Mouse (Mus musculus) midbrain, embryonic 12.5 days (tissue): ENCODE measurements around the gene Dip2a. TPM values are rescaled to one million over a fixed set of nuclear protein-coding genes. Genes with fewer than 3 reads are reported as not detected.

Experiments
- ATAC-seq: fragments of 200-750 bp; cut with Nextera tagmentation; 2 replicates; pipeline ENCODE4 v1.8.0; 2017; ENCODE audit warnings: low read depth, moderate TSS enrichment, moderate library complexity; ENCODE audit not compliant: low FRiP score
- H3K27ac ChIP-seq: fragments of 300-500 bp; sonication (generic); replicated peaks from 2 replicates; pipeline ENCODE4 v1.5.1; 2016; ENCODE audit warnings: mild to moderate bottlenecking
- H3K27me3 ChIP-seq: fragments of 300-500 bp; sonication (generic); 2 replicates; pipeline ENCODE4 v1.6.1; 2016; ENCODE audit warnings: mild to moderate bottlenecking
- H3K36me3 ChIP-seq: fragments of 300-500 bp; sonication (generic); 2 replicates; pipeline ENCODE4 v1.6.1; 2016
- H3K4me1 ChIP-seq: fragments of 300-500 bp; sonication (generic); 2 replicates; pipeline ENCODE4 v1.6.1; 2016
- H3K4me2 ChIP-seq: fragments of 300-500 bp; sonication (generic); replicated peaks from 2 replicates; pipeline ENCODE4 v1.6.1; 2016; ENCODE audit warnings: mild to moderate bottlenecking, moderate library complexity
- H3K4me3 ChIP-seq: fragments of 300-500 bp; sonication (generic); 2 replicates; pipeline ENCODE4 v1.5.1; 2016; ENCODE audit warnings: mild to moderate bottlenecking
- H3K9ac ChIP-seq: fragments of 300-500 bp; sonication (generic); replicated peaks from 2 replicates; pipeline ENCODE4 v1.6.1; 2016; ENCODE audit warnings: mild to moderate bottlenecking, moderate library complexity
- H3K9me3 ChIP-seq: fragments of 300-500 bp; sonication (generic); 2 replicates; pipeline ENCODE4 v1.6.1; 2016; ENCODE audit warnings: mild to moderate bottlenecking
- WGBS: fragments of 180-500 bp; shearing (Covaris S2); methylation state at CpG from one replicate; pipeline ENCODE4 v1.1.7; 2016; 5-methylcytosine and 5-hydroxymethylcytosine counted together
- polyA plus RNA-seq: library from polyadenylated mRNA; unstranded; fragments of >200 nt; fragmentation: Nextera tagmentation; extraction: Ambion mirVana; gene quantifications from 2 replicates; pipeline ENCODE4 v1.2.1, GENCODE M21; 2016

Gene Dip2a
- polyA plus RNA-seq, result 13.5 and 15.6 TPM in 2 replicates

DNA sequence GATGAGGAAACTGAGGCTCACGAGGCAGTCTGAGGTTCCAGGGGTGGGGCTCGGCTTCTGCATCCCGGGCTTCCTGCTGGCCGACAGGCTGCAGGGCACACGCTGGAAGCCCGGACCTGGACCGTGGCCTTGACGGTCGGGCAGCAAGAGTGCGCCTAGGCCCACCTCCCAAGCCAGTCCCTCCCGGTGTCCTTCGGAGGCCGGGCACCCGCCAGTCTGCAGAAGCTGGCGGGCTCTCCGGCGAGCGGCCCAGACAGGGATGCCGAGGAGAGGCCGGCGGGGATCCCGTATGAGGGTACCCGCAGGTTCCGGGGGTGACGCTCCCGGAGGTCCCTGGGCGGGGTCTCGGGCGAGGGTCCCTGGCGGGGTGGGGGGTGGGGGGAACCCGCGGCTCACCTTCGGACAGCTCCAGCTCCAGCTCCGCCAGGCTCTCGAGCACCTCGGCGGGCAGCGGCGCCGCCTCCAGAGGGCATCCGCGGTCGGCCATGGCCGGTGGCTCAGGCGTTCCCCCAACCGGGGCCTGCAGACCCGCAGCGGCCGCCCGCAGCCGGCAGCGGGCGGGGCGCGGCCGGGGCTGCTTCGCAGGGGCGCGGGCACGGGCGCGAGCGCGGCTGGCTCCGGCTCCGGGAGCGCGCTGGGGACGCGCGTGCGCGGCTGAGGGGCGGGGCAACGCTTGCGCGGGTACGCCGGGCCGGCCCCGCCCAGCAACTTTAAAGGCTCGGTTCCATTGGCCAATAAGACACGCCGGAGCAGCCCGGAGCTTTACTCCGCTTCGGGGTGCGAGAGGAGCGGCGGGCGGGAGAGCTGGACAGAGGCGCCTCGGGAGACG, at the start of gene Dip2a:
TSS of gene Dip2a (minus strand) at position 581 of the 829 bp plus-strand sequence.
- Histone ChIP-seq H3K27ac (peak within 1 kb of the TSS; percentile 92), H3K4me1 (peaks cover 21% of the 10 kb centered on the region), H3K9ac (peak within 1 kb of the TSS; percentile 85), H3K9me3 (no peaks in the 10 kb centered on the region), H3K4me2 (peak within 1 kb of the TSS; percentile 77), H3K27me3 (no peaks in the 10 kb centered on the region; the same call in 1 of the 2 replicates), H3K4me3 (peak within 1 kb of the TSS; percentile 82), H3K36me3 (peaks cover 4% of the 10 kb centered on the region)
- under 1% methylated on average over 93 of the region's 94 CpGs for WGBS
- peak; percentile 94 for ATAC-seq

DNA sequence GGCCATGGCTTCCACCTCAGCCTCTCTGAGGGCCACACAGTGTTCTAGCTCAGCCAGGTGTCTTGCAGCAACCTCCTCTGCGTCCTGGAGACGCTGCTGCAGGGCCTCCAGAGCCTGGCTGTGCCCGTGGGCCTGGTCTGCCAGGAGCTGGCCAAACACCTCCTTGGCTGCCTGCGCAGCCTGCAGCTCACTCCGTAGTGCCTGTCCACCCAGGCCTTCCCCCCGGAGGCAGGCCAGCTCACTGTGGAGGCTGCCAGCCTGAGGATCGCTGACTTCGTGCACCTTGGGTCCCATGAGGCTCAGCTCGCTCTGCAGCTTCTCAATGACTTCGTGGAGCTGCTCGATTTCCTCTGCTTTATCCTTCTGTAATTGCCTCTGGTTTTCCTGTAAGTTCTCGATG, 47.5 kb upstream of the Dip2a start:
- no peak overlapping the region for H3K4me2 ChIP-seq

DNA sequence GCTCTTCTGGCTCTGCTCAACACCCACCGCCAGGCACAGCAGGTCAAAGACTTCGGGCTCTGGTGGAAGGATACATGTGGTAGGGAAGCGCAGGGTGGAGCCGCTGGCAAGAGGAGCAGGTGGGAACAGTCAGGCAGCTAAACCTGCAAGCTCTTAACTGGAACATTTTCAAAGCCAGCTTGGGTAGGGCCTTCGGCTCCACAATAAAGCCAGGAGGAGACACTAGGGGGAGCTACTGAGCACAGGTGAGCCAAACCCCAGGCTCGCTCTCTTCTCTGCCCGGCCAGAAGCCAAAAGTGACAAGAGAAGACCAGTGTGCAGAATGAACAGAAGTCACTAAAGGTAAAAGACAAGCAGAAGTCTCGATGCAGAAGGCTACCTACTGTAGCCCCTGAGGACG, 46.7 kb upstream of the Dip2a start:
- H3K4me1 ChIP-seq, result no peaks in the 10 kb centered on the region
- no peak overlapping the region for H3K27ac ChIP-seq
- H3K9ac ChIP-seq, result no peak overlapping the region
- H3K36me3 ChIP-seq, result peaks cover 62% of the 10 kb centered on the region
- H3K9me3 ChIP-seq, result no peaks in the 10 kb centered on the region
- ATAC-seq, result no peak
- H3K4me3 ChIP-seq, result no peak overlapping the region
- 87% methylated on average over 9 of the region's 9 CpGs for WGBS
- no peak overlapping the region for H3K4me2 ChIP-seq
- H3K27me3 ChIP-seq, result no peaks in the 10 kb centered on the region

More for the DNA sequence above, 47.5 kb upstream of the Dip2a start:
- Histone ChIP-seq H3K27ac (no peak overlapping the region), H3K9ac (no peak overlapping the region), H3K4me1 (no peaks in the 10 kb centered on the region), H3K9me3 (no peaks in the 10 kb centered on the region), H3K27me3 (no peaks in the 10 kb centered on the region), H3K4me3 (no peak overlapping the region), H3K36me3 (peaks cover 65% of the 10 kb centered on the region)
- 97% methylated on average over 12 of the region's 12 CpGs for WGBS
- no peak for ATAC-seq

DNA sequence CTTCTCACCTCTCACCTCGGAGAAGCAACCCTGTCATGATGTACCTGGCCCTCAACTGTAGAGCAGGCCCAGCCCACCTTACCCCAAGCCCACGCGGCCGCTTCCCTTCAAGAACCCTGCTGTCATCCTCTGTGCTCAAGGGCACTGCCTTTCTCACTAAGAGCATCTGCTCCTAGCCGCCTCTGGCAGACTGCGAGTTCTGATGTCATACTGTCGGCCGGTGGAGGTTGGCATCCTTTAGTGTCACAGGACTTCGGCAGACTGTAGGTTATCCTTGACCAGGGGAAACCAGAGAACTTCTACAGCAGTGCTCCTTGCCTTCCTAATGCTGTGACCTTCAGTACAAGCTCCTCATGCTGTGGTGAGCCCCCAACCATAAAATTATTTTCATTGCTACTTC, 46.1 kb upstream of the Dip2a start:
- Histone ChIP-seq H3K27ac (no peak overlapping the region), H3K9me3 (no peaks in the 10 kb centered on the region), H3K4me3 (no peak overlapping the region), H3K4me2 (no peak overlapping the region), H3K36me3 (peaks cover 64% of the 10 kb centered on the region), H3K27me3 (no peaks in the 10 kb centered on the region), H3K4me1 (no peaks in the 10 kb centered on the region), H3K9ac (no peak overlapping the region)
- 94% methylated on average over 9 of the region's 9 CpGs for WGBS
- ATAC-seq, result no peak

DNA sequence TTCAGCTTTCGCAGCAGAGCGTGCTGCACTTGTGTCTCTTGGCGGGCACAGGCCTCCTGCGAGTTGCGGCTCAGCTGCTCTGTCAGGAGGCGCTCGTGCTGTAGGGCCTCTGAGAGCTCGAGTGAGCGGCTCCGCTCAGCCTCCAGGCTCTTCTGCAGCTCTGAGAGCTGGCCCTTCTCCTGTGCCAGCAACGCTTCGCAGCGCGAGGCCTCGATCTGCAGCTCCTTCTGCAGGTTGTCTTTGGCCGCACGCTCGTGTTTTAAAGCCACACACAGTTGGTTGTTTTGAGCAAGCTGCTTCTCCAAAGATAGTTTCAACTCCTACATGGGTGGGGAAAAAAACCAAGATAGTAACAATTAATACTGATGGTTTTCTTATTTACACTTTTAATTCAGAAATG, 29.9 kb upstream of the Dip2a start:
- Histone ChIP-seq H3K27ac (no peak overlapping the region), H3K9ac (no peak overlapping the region), H3K9me3 (no peaks in the 10 kb centered on the region), H3K36me3 (peaks cover 79% of the 10 kb centered on the region), H3K4me1 (no peaks in the 10 kb centered on the region), H3K27me3 (no peaks in the 10 kb centered on the region), H3K4me3 (no peak overlapping the region), H3K4me2 (no peak overlapping the region)
- no peak for ATAC-seq
- WGBS, result 95% methylated on average over 18 of the region's 18 CpGs

DNA sequence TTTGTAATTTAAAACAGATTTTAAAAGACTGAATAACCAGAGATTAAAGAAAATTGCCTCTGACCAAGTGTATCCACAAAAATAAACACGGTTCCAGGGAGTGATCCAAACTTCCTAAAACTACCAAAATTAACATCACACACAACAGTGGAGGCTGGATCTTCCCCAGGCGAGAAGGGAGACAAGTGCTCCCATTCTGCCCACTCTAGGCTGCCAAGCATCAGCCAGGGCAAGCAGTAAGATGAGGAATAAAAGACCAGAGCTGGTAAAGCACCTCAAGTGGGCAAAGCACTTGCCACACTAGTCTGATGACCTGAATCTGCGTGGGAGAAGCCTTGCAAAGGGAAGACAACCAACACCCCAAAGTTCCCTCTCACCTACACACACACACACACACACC, 26.6 kb upstream of the Dip2a start:
- H3K4me2 ChIP-seq, result no peak overlapping the region
- no peaks in the 10 kb centered on the region for H3K9me3 ChIP-seq
- H3K27ac ChIP-seq, result no peak overlapping the region
- no peak overlapping the region for H3K9ac ChIP-seq
- H3K4me3 ChIP-seq, result no peak overlapping the region
- peaks cover 76% of the 10 kb centered on the region for H3K36me3 ChIP-seq
- H3K4me1 ChIP-seq, result no peaks in the 10 kb centered on the region
- no peak for ATAC-seq
- 75% methylated on average over 3 of the region's 3 CpGs for WGBS
- no peaks in the 10 kb centered on the region for H3K27me3 ChIP-seq

DNA sequence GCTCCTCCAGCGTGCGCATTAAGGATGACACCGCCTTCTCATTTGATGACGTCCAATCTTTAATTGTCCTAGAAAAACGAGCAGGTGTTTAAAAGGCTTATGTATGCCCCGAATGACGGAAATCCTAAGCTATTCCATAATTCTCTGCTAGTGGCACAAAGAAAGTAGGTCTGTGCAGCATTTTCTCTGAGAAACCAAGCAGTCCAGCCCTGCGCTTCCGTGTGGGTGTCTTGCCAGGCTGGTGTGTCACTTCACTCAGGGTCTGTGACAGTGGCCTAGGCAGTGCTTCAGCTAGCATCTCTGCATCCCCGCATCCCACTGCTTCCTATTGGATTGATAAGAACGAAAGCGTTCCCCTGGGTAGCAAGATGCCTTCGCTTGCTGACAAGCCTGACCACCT, 23.7 kb upstream of the Dip2a start:
- Histone ChIP-seq H3K27me3 (no peaks in the 10 kb centered on the region), H3K36me3 (peaks cover 66% of the 10 kb centered on the region), H3K27ac (no peak overlapping the region), H3K9ac (no peak overlapping the region), H3K4me2 (no peak overlapping the region), H3K9me3 (no peaks in the 10 kb centered on the region), H3K4me3 (no peak overlapping the region), H3K4me1 (no peaks in the 10 kb centered on the region)
- no peak for ATAC-seq
- 91% methylated on average over 13 of the region's 13 CpGs for WGBS

DNA sequence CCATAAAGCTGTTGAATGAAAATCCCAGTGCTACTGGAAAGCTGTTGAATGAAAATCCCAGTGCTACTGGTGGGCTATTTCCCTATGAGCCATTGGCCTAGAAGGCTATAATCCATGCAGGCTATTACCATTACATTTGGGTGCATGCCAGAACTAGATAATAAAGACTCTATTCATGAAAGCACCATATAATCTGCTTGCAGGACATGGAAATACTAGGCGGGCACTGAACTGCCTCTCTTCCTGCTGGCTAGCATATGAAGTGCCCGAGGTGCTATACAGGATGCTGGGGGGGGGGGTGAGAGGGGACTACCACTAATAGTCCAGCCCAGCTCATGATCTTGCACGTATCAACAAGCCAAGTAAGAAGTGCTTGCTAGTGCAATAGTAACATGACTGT, 18.1 kb upstream of the Dip2a start:
- Histone ChIP-seq H3K9me3 (no peaks in the 10 kb centered on the region), H3K27me3 (no peaks in the 10 kb centered on the region), H3K4me1 (no peaks in the 10 kb centered on the region), H3K4me3 (no peak overlapping the region), H3K9ac (no peak overlapping the region), H3K27ac (no peak overlapping the region), H3K36me3 (peaks cover 32% of the 10 kb centered on the region), H3K4me2 (no peak overlapping the region)
- no peak for ATAC-seq
- 71% methylated on average over 3 of the region's 3 CpGs for WGBS

DNA sequence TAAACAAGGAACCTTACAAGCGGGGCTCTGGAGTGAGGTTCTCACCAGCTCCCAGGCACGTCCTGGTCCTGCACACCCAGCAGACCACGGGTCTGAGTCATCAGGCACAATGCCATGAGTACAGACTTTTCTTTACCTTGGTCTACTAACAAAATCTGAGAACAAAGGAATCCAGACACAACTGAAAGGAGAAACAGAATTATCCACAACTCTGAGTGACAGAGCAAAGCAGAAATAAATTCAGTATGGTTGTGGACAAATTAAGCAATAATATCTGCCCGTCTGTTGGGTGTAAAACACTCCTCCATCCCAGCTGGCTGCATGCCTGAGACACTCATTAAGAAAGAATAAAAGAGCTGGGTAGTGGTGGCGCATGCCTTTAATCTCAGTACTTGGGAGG, 13.4 kb upstream of the Dip2a start:
- no peaks in the 10 kb centered on the region for H3K9me3 ChIP-seq
- no peak overlapping the region for H3K9ac ChIP-seq
- H3K27me3 ChIP-seq, result no peaks in the 10 kb centered on the region
- H3K4me2 ChIP-seq, result no peak overlapping the region
- ATAC-seq, result no peak
- H3K36me3 ChIP-seq, result peaks cover 46% of the 10 kb centered on the region
- H3K4me1 ChIP-seq, result no peaks in the 10 kb centered on the region
- H3K4me3 ChIP-seq, result no peak overlapping the region
- WGBS, result 89% methylated on average over 5 of the region's 5 CpGs
- no peak overlapping the region for H3K27ac ChIP-seq

DNA sequence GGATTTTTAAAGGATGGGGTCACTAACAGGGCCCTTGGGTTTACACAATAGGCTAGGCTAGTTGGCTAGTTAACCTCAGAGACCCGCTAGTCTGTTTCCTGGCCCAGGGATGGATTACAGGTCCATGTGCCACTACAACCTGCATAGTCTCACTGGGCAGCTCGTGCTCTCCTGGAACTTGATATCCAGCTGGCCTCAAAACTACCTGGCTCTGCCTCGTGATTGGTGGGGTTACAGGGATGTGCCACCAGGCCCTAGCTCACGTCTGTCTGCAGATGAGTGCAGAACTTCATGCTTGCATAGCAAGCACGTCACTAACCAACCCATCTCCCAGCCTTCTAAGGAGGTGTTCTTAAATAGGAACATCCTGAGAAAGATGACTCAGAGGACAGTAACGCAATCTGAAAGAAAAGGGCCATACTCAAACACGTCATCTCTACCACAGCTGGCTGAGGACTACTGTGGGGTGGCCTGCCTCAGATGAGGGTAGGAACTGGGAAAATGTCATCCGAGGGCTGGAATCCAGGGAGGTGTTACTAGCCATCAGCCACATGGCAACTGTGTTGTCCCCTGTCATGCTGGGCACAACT, 12.3 kb upstream of the Dip2a start:
- peaks cover 56% of the 10 kb centered on the region for H3K36me3 ChIP-seq

DNA sequence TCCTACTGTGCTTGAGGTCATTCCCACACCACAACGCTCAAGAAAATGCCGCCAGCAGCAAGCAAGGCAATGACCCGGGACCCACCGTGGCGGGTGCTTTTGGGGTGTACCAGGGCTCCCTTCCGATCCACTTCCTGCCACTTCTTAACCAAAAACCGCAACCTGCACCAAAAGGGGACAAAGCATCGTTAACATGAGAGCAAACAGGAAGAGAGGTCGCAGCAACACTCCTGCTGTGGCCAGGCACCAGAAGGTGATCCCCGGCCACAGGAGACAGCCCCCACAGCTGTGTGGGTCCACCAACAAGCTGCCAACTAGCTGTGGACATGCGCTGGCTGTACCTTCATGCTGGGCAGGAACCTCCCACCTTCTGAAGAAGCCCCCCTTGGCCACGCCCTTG, 9.9 kb upstream of the Dip2a start:
- H3K4me2 ChIP-seq, result no peak overlapping the region
- H3K9me3 ChIP-seq, result no peaks in the 10 kb centered on the region
- ATAC-seq, result no peak
- H3K4me3 ChIP-seq, result no peak overlapping the region
- H3K27me3 ChIP-seq, result no peaks in the 10 kb centered on the region
- H3K27ac ChIP-seq, result no peak overlapping the region
- no peaks in the 10 kb centered on the region for H3K4me1 ChIP-seq
- peaks cover 79% of the 10 kb centered on the region for H3K36me3 ChIP-seq
- no peak overlapping the region for H3K9ac ChIP-seq
- WGBS, result 94% methylated on average over 12 of the region's 12 CpGs

More for the DNA sequence above, 12.3 kb upstream of the Dip2a start:
- Histone ChIP-seq H3K9me3 (no peaks in the 10 kb centered on the region), H3K4me1 (no peaks in the 10 kb centered on the region), H3K27me3 (no peaks in the 10 kb centered on the region), H3K27ac (no peak overlapping the region), H3K4me2 (no peak overlapping the region), H3K9ac (no peak overlapping the region), H3K4me3 (no peak overlapping the region)
- 95% methylated on average over 8 of the region's 8 CpGs for WGBS
- no peak for ATAC-seq

DNA sequence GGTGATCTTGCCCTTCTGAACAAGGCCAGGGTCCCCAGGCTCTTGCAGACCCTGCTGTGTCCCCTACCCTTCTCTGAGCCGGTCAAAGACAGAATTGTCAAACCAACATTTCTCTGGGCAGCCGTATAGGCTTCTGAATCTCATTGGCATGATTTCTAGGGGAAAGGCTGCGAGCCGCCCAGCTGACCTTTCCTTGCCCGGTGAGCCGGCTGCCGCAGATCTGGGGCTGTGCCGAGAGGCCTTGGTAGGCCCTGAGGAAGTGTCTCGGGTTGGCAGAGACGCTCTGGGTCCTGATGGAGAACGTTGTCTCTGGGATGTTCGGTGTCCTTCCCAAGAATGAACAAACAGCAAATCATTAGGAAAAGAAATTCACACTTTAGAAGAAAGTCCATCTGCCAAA, 8.9 kb upstream of the Dip2a start:
- Histone ChIP-seq H3K27ac (no peak overlapping the region), H3K4me1 (no peaks in the 10 kb centered on the region), H3K4me2 (no peak overlapping the region), H3K4me3 (no peak overlapping the region), H3K9ac (no peak overlapping the region), H3K27me3 (no peaks in the 10 kb centered on the region), H3K36me3 (peaks cover 80% of the 10 kb centered on the region), H3K9me3 (no peaks in the 10 kb centered on the region)
- no peak for ATAC-seq
- WGBS, result 96% methylated on average over 12 of the region's 12 CpGs
